Mouse (Mus musculus): ENCODE results near the gene Vmo1. TPM values are rescaled to one million over a fixed set of nuclear protein-coding genes. Genes with fewer than 3 reads are reported as not detected.
A peak's percentile ranks its signal among the peaks of the same experiment; 100 is the strongest.

Gene Vmo1
- total and polyA plus RNA-seq, 3 experiments, result not detected

DNA sequence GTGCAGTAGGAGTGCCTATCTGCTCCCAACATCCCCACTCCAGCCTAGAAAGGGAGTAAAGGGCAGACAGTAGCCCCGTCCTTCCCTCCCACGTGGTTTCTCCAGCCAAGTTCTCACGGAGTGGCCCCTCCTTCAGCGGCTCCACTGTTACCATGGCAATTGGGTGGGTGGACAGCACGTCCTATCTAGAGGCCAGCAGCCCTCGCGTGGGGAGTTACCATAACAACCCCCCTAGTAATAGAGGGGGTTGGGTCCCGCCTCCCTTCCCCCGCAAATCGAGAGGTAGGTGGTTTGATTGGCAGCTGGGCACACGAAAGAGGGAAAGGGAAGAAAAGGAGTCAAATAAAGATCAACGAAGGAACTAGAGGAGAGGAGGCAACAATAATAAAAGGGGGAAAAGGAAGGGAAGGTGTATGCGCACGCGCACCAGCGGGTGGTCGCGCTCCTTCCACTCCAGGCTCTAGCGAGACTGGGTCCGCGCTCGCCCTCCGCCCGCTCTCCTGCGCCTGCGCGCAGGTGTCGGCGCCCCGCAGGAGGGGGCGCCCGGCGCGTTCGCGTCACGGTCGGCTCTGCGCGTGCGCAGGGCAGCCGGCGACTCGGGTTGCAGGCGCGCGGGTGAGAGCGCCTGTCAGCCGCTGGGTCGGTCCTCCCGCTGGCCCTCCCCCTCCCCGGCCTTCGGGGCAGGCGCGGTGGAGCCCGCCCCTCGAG is 48.0 kb upstream of the Vmo1 start, which contains the start of gene Mink1:
Mink1 (plus strand) TSS at position 595 of the 708 bp plus-strand sequence.
- Histone ChIP-seq H3K27ac (ENCODE audit: control insufficient read depth, low read depth, low read length) (peak within 1 kb of the TSS; percentile 48), H3K9me3 (replicated peaks; ENCODE audit: insufficient read depth, low read length) (no peaks in the 10 kb centered on the region), H3K79me2 (ENCODE audit: control insufficient read depth, insufficient read depth, low read length, poor library complexity) (peaks cover 23% of the 10 kb centered on the region), H3K4me3 (ENCODE audit: control insufficient read depth in 1 of 2, insufficient read depth in 1 of 2, low read depth in 2 of 2, low read length in 2 of 2) (peak within 1 kb of the TSS; percentile 73 to 75), H3K4me1 (ENCODE audit: control insufficient read depth in 1 of 2, insufficient read depth in 2 of 2, low read length in 2 of 2) (peaks cover 0 to 27% of the 10 kb centered on the region in 2 experiments; a peak in 3 of 4 replicates), H3K9ac (ENCODE audit: control insufficient read depth, low read depth, low read length, poor library complexity, severe bottlenecking) (peak within 1 kb of the TSS; percentile 83), H3K36me3 (ENCODE audit: control insufficient read depth in 1 of 2, insufficient read depth in 2 of 2, low read length in 2 of 2) (peaks cover 0 to 19% of the 10 kb centered on the region in 2 experiments; a peak in 2 of 4 replicates), H3K27me3 (ENCODE audit: control insufficient read depth in 1 of 2, insufficient read depth in 2 of 2, low read length in 2 of 2) (no peaks in the 10 kb centered on the region)
- DNase-seq (ENCODE audit: low read depth, low spot score), result peak; percentile 92
- peak; percentile 85 for TF ChIP-seq MAZ (IDR thresholded peaks at IDR 0.05; ENCODE audit: low read depth, low read length)
- peak; percentile 21 for TF ChIP-seq HCFC1 (IDR thresholded peaks at IDR 0.05; ENCODE audit: low read depth, low read length)
- TF ChIP-seq GATA1 (IDR thresholded peaks at IDR 0.05; ENCODE audit: low read depth, low read length), result peak; percentile 20; the same call in 1 of the 2 replicates
- peak; percentile 75 to 87 for TF ChIP-seq POLR2A (IDR thresholded peaks at IDR 0.05; ENCODE audit: control insufficient read depth in 1 of 2, insufficient read depth in 1 of 2, low read depth in 1 of 2, low read length in 2 of 2, poor library complexity in 1 of 2)
- TF ChIP-seq NELFE (IDR thresholded peaks at IDR 0.05; ENCODE audit: low read depth, low read length), result peak; percentile 89
- TF ChIP-seq SIN3A (IDR thresholded peaks at IDR 0.05; ENCODE audit: low read length), result peak; percentile 80
- peak; percentile 87 for TF ChIP-seq MXI1 (IDR thresholded peaks at IDR 0.05; ENCODE audit: low read depth, low read length)
- TF ChIP-seq TAL1 (IDR thresholded peaks at IDR 0.05; ENCODE audit: low read length), result peak; percentile 25; the same call in 1 of the 2 replicates
- TF ChIP-seq MAX (IDR thresholded peaks at IDR 0.05; ENCODE audit: low read length), result peak; percentile 78
- TF ChIP-seq TCF12 (IDR thresholded peaks at IDR 0.05; ENCODE audit: low read depth, low read length), result peak; percentile 63; the same call in 1 of the 2 replicates
- TF ChIP-seq CTCF (IDR thresholded peaks at IDR 0.05 in 2 of 3, conservative IDR thresholded peaks at IDR 0.05 in 1 of 3; ENCODE audit: control insufficient read depth in 1 of 3, insufficient read depth in 1 of 3, low read depth in 2 of 3, low read length in 3 of 3, poor library complexity in 1 of 3, severe bottlenecking in 1 of 3), result peak in 1 of 3 experiments; percentile 8; a peak in 1 of 6 replicates
- TF ChIP-seq MYC (IDR thresholded peaks at IDR 0.05; ENCODE audit: low read depth, low read length), result 0 out of 2 replicates have a peak, but pooled peaks have one; percentile 16
- TF ChIP-seq POLR2AphosphoS2 (IDR thresholded peaks at IDR 0.05; ENCODE audit: low read length), result peak; percentile 43; the same call in 1 of the 2 replicates
- no peak for TF ChIP-seq RCOR1 (IDR thresholded peaks at IDR 0.05; ENCODE audit: low read depth, low read length)
- TF ChIP-seq ELF1 (IDR thresholded peaks at IDR 0.05; ENCODE audit: low read depth, low read length), result no peak
- no peak for TF ChIP-seq MEF2A (IDR thresholded peaks at IDR 0.05; ENCODE audit: extremely low read depth, insufficient replicate concordance, low read depth, low read length, poor library complexity, severe bottlenecking)
- TF ChIP-seq USF1 (IDR thresholded peaks at IDR 0.05; ENCODE audit: low read depth, low read length), result peak; percentile 74
- no peak for TF ChIP-seq RAD21 (IDR thresholded peaks at IDR 0.05; ENCODE audit: low read depth, low read length)
- TF ChIP-seq ZMIZ1 (IDR thresholded peaks at IDR 0.05; ENCODE audit: low read depth, low read length), result peak; percentile 71; the same call in 1 of the 2 replicates
- TF ChIP-seq NRF1 (IDR thresholded peaks at IDR 0.05; ENCODE audit: insufficient read depth, low read depth, low read length, poor library complexity, severe bottlenecking), result peak; percentile 97
- no peak for TF ChIP-seq MYB (IDR thresholded peaks at IDR 0.05; ENCODE audit: low read depth, low read length)

All from MEL (cell line).